ENCODE assay signal across 1 mouse cellular context in genomic region chr4:149414259-149414658, GRCm38 (mm10).
TF ChIP-seq lines count a peak whose summit lies in the region.

No protein-coding gene starts in this region.

TF ChIP-seq in CH12.LX, 34 proteins besides CTCF, POLR2A, EP300 and RAD21:
- TF ChIP-seq CHD2 (IDR thresholded peaks at IDR 0.05; ENCODE audit: low read length) (no peak), NRF1 (IDR thresholded peaks at IDR 0.05; ENCODE audit: low read depth, low read length) (no peak), ZMIZ1 (IDR thresholded peaks at IDR 0.05; ENCODE audit: low read depth, low read length) (no peak), MAZ (IDR thresholded peaks at IDR 0.05; ENCODE audit: low read depth, low read length) (no peak), MEF2A (IDR thresholded peaks at IDR 0.05; ENCODE audit: borderline replicate concordance, low read depth, low read length) (no peak), MAX (IDR thresholded peaks at IDR 0.05; ENCODE audit: low read length) (no peak), MAFK (IDR thresholded peaks at IDR 0.05; ENCODE audit: insufficient replicate concordance, low read length) (no peak), TBP (conservative IDR thresholded peaks at IDR 0.05; ENCODE audit: low read depth, low read length) (no peak), SIN3A (IDR thresholded peaks at IDR 0.05; ENCODE audit: low read length) (no peak), USF1 (IDR thresholded peaks at IDR 0.05; ENCODE audit: low read depth, low read length) (no peak)
